Mouse (Mus musculus) myocyte (in vitro differentiated cells): ENCODE results near the gene Slc51a. TPM values are rescaled to one million over a fixed set of nuclear protein-coding genes. Genes with fewer than 3 reads are reported as not detected.
"Not testable (repeated sequence)": the region's sequence is repeated elsewhere in the genome, so short reads cannot be mapped to it uniquely, and the experiment has no call there.

Experiments used
- H3K27me3 ChIP-seq: one replicate; pipeline ENCODE4 v1.6.1; 2011; ENCODE audit not compliant: control insufficient read depth, insufficient read depth, insufficient read length
- H3K36me3 ChIP-seq: one replicate; pipeline ENCODE4 v1.6.1; 2011; ENCODE audit not compliant: control insufficient read depth, insufficient read depth
- H3K4me2 ChIP-seq: one replicate; pipeline ENCODE4 v1.6.1; 2011; ENCODE audit warnings: low read depth, control low read depth
- H3K4me3 ChIP-seq: one replicate; pipeline ENCODE4 v1.5.1; 2011; ENCODE audit warnings: mild to moderate bottlenecking, control low read depth, moderate library complexity
- H3K79me2 ChIP-seq: one replicate; pipeline ENCODE4 v1.6.1; 2011; ENCODE audit not compliant: control insufficient read depth, insufficient read depth
- H3ac ChIP-seq: one replicate; pipeline ENCODE4 v1.6.1; 2011; ENCODE audit not compliant: control insufficient read depth, insufficient read length
- CEBPB ChIP-seq: IDR thresholded peaks from 2 replicates; pipeline ENCODE4 v1.6.1; 2011; ENCODE audit warnings: mild to moderate bottlenecking, moderate library complexity; ENCODE audit not compliant: poor library complexity, insufficient read depth, severe bottlenecking
- E2F4 ChIP-seq: IDR thresholded peaks from one replicate; pipeline ENCODE4 v1.6.1; 2011; ENCODE audit warnings: mild to moderate bottlenecking, control low read depth, moderate library complexity; ENCODE audit not compliant: insufficient read depth
- MAX ChIP-seq: IDR thresholded peaks from one replicate; pipeline ENCODE4 v1.6.1; 2011; ENCODE audit warnings: low read depth, mild to moderate bottlenecking, control low read depth
- MYOD1 ChIP-seq, 3 experiments: IDR thresholded peaks; one replicate each; pipeline ENCODE4 v1.6.1; 2011; ENCODE audit warnings: control low read depth in 2 of 3, low read depth in 2 of 3, mild to moderate bottlenecking in 2 of 3, moderate library complexity in 1 of 3; ENCODE audit not compliant: insufficient read length in 2 of 3, control insufficient read depth in 1 of 3
- MYOG ChIP-seq, 3 experiments: IDR thresholded peaks; one replicate each; pipeline ENCODE4 v1.6.1; 2011; ENCODE audit warnings: control low read depth in 2 of 3, low read depth in 2 of 3, mild to moderate bottlenecking in 2 of 3; ENCODE audit not compliant: insufficient read length in 2 of 3, control insufficient read depth in 1 of 3, insufficient read depth in 1 of 3
- POLR2A ChIP-seq: IDR thresholded peaks from one replicate; pipeline ENCODE4 v1.6.1; 2011; ENCODE audit warnings: low read depth, mild to moderate bottlenecking, control low read depth, moderate library complexity; ENCODE audit not compliant: insufficient read length
- POLR2AphosphoS2 ChIP-seq: IDR thresholded peaks from one replicate; pipeline ENCODE4 v1.6.1; 2011; ENCODE audit warnings: low read depth, control low read depth; ENCODE audit not compliant: insufficient read length
- REST ChIP-seq: IDR thresholded peaks from one replicate; pipeline ENCODE4 v1.6.1; 2011; ENCODE audit warnings: mild to moderate bottlenecking, control low read depth, moderate library complexity; ENCODE audit not compliant: insufficient read depth, insufficient read length
- SRF ChIP-seq: IDR thresholded peaks from one replicate; pipeline ENCODE4 v1.6.1; 2011; ENCODE audit warnings: low read depth; ENCODE audit not compliant: control insufficient read depth, insufficient read length
- TCF12 ChIP-seq: IDR thresholded peaks from one replicate; pipeline ENCODE4 v1.6.1; 2011; ENCODE audit warnings: mild to moderate bottlenecking, control low read depth; ENCODE audit not compliant: poor library complexity, insufficient read depth, severe bottlenecking
- TCF3 ChIP-seq: IDR thresholded peaks from one replicate; pipeline ENCODE4 v1.6.1; 2011; ENCODE audit warnings: low read depth, control low read depth; ENCODE audit not compliant: insufficient read length
- USF1 ChIP-seq: IDR thresholded peaks from one replicate; pipeline ENCODE4 v1.6.1; 2011; ENCODE audit warnings: low read depth, mild to moderate bottlenecking, control low read depth, moderate library complexity
- polyA plus RNA-seq: library from polyadenylated mRNA; unstranded; fragments of >200 nt; fragmentation: generic; extraction: Trizol; gene quantifications from one replicate; pipeline ENCODE4 v1.2.1, GENCODE M21; 2012; ENCODE audit warnings: missing spikeins

Slc51a gene
- polyA plus RNA-seq, 1 experiment, result 0.28 TPM

- TF ChIP-seq MAX (no peak), MYOG (IDR thresholded peaks at IDR 0.05; ENCODE audit: control insufficient read depth in 1 of 3, insufficient read depth in 1 of 3, insufficient read length in 2 of 3, low read depth in 2 of 3) (no peak), POLR2A (no peak), CEBPB (no peak), MYOD1 (IDR thresholded peaks at IDR 0.05; ENCODE audit: control insufficient read depth in 1 of 3, insufficient read length in 2 of 3, low read depth in 2 of 3) (no peak), USF1 (no peak), TCF3 (no peak), POLR2AphosphoS2 (no peak), TCF12 (no peak), REST (no peak), SRF (no peak), E2F4 (no peak)
- Histone ChIP-seq H3ac (no peak overlapping the region), H3K79me2 (peaks cover 5% of the 10 kb centered on the region), H3K27me3 (no peaks in the 10 kb centered on the region), H3K4me2 (no peak overlapping the region), H3K4me3 (no peak overlapping the region), H3K36me3 (peaks cover 2% of the 10 kb centered on the region)
Observed at GRCm38 (mm10) chr16:32446563-32447138, 41.0 kb downstream of the Slc51a start.

GRCm38 (mm10) chr16:32445558-32445957 is 42.1 kb downstream of the Slc51a start:
- H3K36me3 ChIP-seq, result no peaks in the 10 kb centered on the region
- H3ac ChIP-seq, result no peak overlapping the region
- H3K4me3 ChIP-seq, result no peak overlapping the region
- H3K4me2 ChIP-seq, result no peak overlapping the region
- H3K27me3 ChIP-seq, result no peaks in the 10 kb centered on the region
- H3K79me2 ChIP-seq, result peaks cover 5% of the 10 kb centered on the region
- TF ChIP-seq TCF12 (no peak), TCF3 (no peak), CEBPB (no peak), MYOD1 (IDR thresholded peaks at IDR 0.05; ENCODE audit: control insufficient read depth in 1 of 3, insufficient read length in 2 of 3, low read depth in 2 of 3) (no peak), MAX (no peak), SRF (no peak), REST (no peak), POLR2A (no peak), USF1 (no peak), MYOG (IDR thresholded peaks at IDR 0.05; ENCODE audit: control insufficient read depth in 1 of 3, insufficient read depth in 1 of 3, insufficient read length in 2 of 3, low read depth in 2 of 3) (no peak), POLR2AphosphoS2 (no peak), E2F4 (no peak)

- H3ac ChIP-seq, H3K4me2 ChIP-seq, H3K79me2 ChIP-seq, H3K4me3 ChIP-seq, H3K27me3 ChIP-seq, H3K36me3 ChIP-seq: not testable (repeated sequence)
Observed at GRCm38 (mm10) chr16:32444615-32445014, 43.1 kb downstream of the Slc51a start.

GRCm38 (mm10) chr16:32441432-32441831 is 46.2 kb downstream of the Slc51a start:
- Histone ChIP-seq H3K79me2 (peaks cover 15% of the 10 kb centered on the region), H3K4me2 (no peak overlapping the region), H3K36me3 (peaks cover 5% of the 10 kb centered on the region), H3ac (no peak overlapping the region), H3K4me3 (no peak overlapping the region), H3K27me3 (no peaks in the 10 kb centered on the region)
- TF ChIP-seq E2F4 (no peak), TCF12 (no peak), POLR2AphosphoS2 (no peak), POLR2A (no peak), USF1 (no peak), CEBPB (no peak), MYOD1 (IDR thresholded peaks at IDR 0.05; ENCODE audit: control insufficient read depth in 1 of 3, insufficient read length in 2 of 3, low read depth in 2 of 3) (no peak), REST (no peak), TCF3 (no peak), SRF (no peak), MYOG (IDR thresholded peaks at IDR 0.05; ENCODE audit: control insufficient read depth in 1 of 3, insufficient read depth in 1 of 3, insufficient read length in 2 of 3, low read depth in 2 of 3) (no peak), MAX (no peak)

- Histone ChIP-seq H3K4me3 (no peak overlapping the region), H3K4me2 (no peak overlapping the region), H3K27me3 (no peaks in the 10 kb centered on the region), H3ac (no peak overlapping the region), H3K36me3 (peaks cover 5% of the 10 kb centered on the region), H3K79me2 (peaks cover 17% of the 10 kb centered on the region)
- TF ChIP-seq E2F4, result no peak
- no peak for TF ChIP-seq POLR2AphosphoS2
- no peak for TF ChIP-seq REST
Observed at GRCm38 (mm10) chr16:32437266-32437665, 50.4 kb downstream of the Slc51a start.
